8 mouse cellular contexts compared by ENCODE assay signal in genomic region chr10:67002207-67003008, GRCm38 (mm10).
DNase-seq lines count a peak whose midpoint lies in the region; ATAC-seq and TF ChIP-seq lines count a peak whose summit lies in the region.

No protein-coding gene starts in this region.

- ATAC-seq in liver, embryonic 14.5 days (ENCODE audit: insufficient read depth) = peak; percentile 43; the same call in 1 of the 2 replicates
- ATAC-seq in neural tube, embryonic 11.5 days (ENCODE audit: insufficient read depth, low FRiP score, low TSS enrichment) = 0 out of 2 replicates have a peak, but pooled peaks have one; percentile 39

- no peak for TF ChIP-seq CTCF in layer of hippocampus, adult 2 months (conservative IDR thresholded peaks at IDR 0.05)
- no peak for TF ChIP-seq CTCF in kidney, adult 2 months (conservative IDR thresholded peaks at IDR 0.05; ENCODE audit: insufficient read depth, insufficient read length, low read depth, low read length)
- no peak for TF ChIP-seq CTCF in liver, embryonic 14.5 days (IDR thresholded peaks at IDR 0.05; ENCODE audit: low read depth)

- H3K4me1 ChIP-seq in embryonic facial prominence, embryonic 10.5 days = peaks cover 33% of the 10 kb centered on the region
- H3K4me1 ChIP-seq in kidney, adult 2 months (ENCODE audit: control insufficient read depth, insufficient read depth, low read length) = peaks cover 11% of the 10 kb centered on the region
- H3K4me1 ChIP-seq in liver, embryonic 14.5 days (replicated peaks; ENCODE audit: control insufficient read depth in 2 of 2, insufficient read depth in 2 of 2, low read length in 1 of 2) = peaks cover 3 to 12% of the 10 kb centered on the region in 2 experiments; a peak in 3 of 4 replicates
- H3K4me1 ChIP-seq in neural tube, embryonic 11.5 days (ENCODE audit: control insufficient read depth, insufficient read depth, low read length) = peaks cover 17% of the 10 kb centered on the region

- DNase-seq in layer of hippocampus, adult 2 months (ENCODE audit: low spot score in 2 of 2) = peak in 1 of 2 experiments; percentile 12
- no peak for DNase-seq in layer of hippocampus, adult 9-11 months
- DNase-seq in embryonic facial prominence, embryonic 10.5 days (ENCODE audit: low spot score) = peak; percentile 91
- DNase-seq in heart, adult 9 months (ENCODE audit: low spot score in 2 of 2) = peak; percentile 90 to 91
- peak; percentile 91 for DNase-seq in kidney, adult 2 months
- DNase-seq in liver, embryonic 14.5 days (ENCODE audit: low read depth in 3 of 3, low spot score in 3 of 3) = no peak
- peak; percentile 80 for DNase-seq in neural tube, embryonic 11.5 days (ENCODE audit: low spot score)
- peak; percentile 42 for DNase-seq in thymus, postnatal 14 days

- no peak for TF ChIP-seq EP300 in liver, embryonic 14.5 days (IDR thresholded peaks at IDR 0.05; ENCODE audit: low read depth)

- 11% methylated on average over 30 of the region's 30 CpGs for WGBS in embryonic facial prominence, embryonic 10.5 days
- WGBS in kidney, adult 2 months = 18% methylated on average over 29 of the region's 30 CpGs
- 13% methylated on average over 30 of the region's 30 CpGs for WGBS in liver, embryonic 14.5 days (ENCODE audit: insufficient replicate concordance)
- 11% methylated on average over 30 of the region's 30 CpGs for WGBS in neural tube, embryonic 11.5 days

- no peaks in the 10 kb centered on the region for H3K9me3 ChIP-seq in embryonic facial prominence, embryonic 10.5 days
- H3K9me3 ChIP-seq in liver, embryonic 14.5 days (ENCODE audit: control insufficient read depth, low read length) = no peaks in the 10 kb centered on the region
- no peaks in the 10 kb centered on the region for H3K9me3 ChIP-seq in neural tube, embryonic 11.5 days (ENCODE audit: control insufficient read depth, low read length)

- peak overlapping the region; percentile 78 for H3K4me2 ChIP-seq in liver, embryonic 14.5 days (ENCODE audit: low read depth)
- peak overlapping the region; percentile 50 for H3K4me2 ChIP-seq in neural tube, embryonic 11.5 days (ENCODE audit: low read depth)

- H3K9ac ChIP-seq in liver, embryonic 14.5 days (replicated peaks) = no peak overlapping the region
- H3K9ac ChIP-seq in neural tube, embryonic 11.5 days (ENCODE audit: low read length) = peak overlapping the region; percentile 51

- TF ChIP-seq POLR2A in kidney, adult 2 months (IDR thresholded peaks at IDR 0.05; ENCODE audit: low read depth, low read length) = peak; percentile 18

- peak overlapping the region; percentile 84 for H3K27ac ChIP-seq in layer of hippocampus, adult 2 months
- H3K27ac ChIP-seq in embryonic facial prominence, embryonic 10.5 days (replicated peaks) = peak overlapping the region; percentile 89
- peak overlapping the region; percentile 76 for H3K27ac ChIP-seq in kidney, adult 2 months (ENCODE audit: insufficient read depth, low read depth, low read length)
- H3K27ac ChIP-seq in liver, embryonic 14.5 days = no peak overlapping the region
- H3K27ac ChIP-seq in neural tube, embryonic 11.5 days (ENCODE audit: low read depth, low read length) = peak overlapping the region; percentile 91

- peak overlapping the region; percentile 40 for H3K4me3 ChIP-seq in layer of hippocampus, adult 2 months
- peak overlapping the region; percentile 51 for H3K4me3 ChIP-seq in embryonic facial prominence, embryonic 10.5 days
- peak overlapping the region; percentile 35 for H3K4me3 ChIP-seq in kidney, adult 2 months (ENCODE audit: insufficient read depth, low read depth, low read length)
- H3K4me3 ChIP-seq in liver, embryonic 14.5 days (ENCODE audit: insufficient read depth in 1 of 2, low read depth in 2 of 2, low read length in 2 of 2) = peak overlapping the region; percentile 22 to 50; a peak in 3 of 4 replicates
- peak overlapping the region; percentile 25 for H3K4me3 ChIP-seq in neural tube, embryonic 11.5 days (ENCODE audit: low read depth, low read length)

- no peaks in the 10 kb centered on the region for H3K27me3 ChIP-seq in embryonic facial prominence, embryonic 10.5 days (replicated peaks; ENCODE audit: low read depth, poor library complexity, severe bottlenecking)
- no peaks in the 10 kb centered on the region for H3K27me3 ChIP-seq in kidney, adult 2 months (replicated peaks; ENCODE audit: control insufficient read depth, insufficient read depth, low read length)
- no peaks in the 10 kb centered on the region for H3K27me3 ChIP-seq in liver, embryonic 14.5 days (ENCODE audit: control insufficient read depth, insufficient read depth, low read length)
- H3K27me3 ChIP-seq in neural tube, embryonic 11.5 days (ENCODE audit: control insufficient read depth, insufficient read depth, low read length) = no peaks in the 10 kb centered on the region

- no peaks in the 10 kb centered on the region for H3K36me3 ChIP-seq in embryonic facial prominence, embryonic 10.5 days (replicated peaks)
- no peaks in the 10 kb centered on the region for H3K36me3 ChIP-seq in kidney, adult 2 months (ENCODE audit: control insufficient read depth, insufficient read depth, low read length)
- no peaks in the 10 kb centered on the region for H3K36me3 ChIP-seq in liver, embryonic 14.5 days (replicated peaks; ENCODE audit: control insufficient read depth, insufficient read depth, low read depth)
- no peaks in the 10 kb centered on the region for H3K36me3 ChIP-seq in neural tube, embryonic 11.5 days (ENCODE audit: control insufficient read depth, insufficient read depth, low read length)

Comparison
In these comparisons a context has a peak if more than half of its experiments do, and no peak if none do; other contexts are left out.
1. DNase-seq: peak in embryonic facial prominence, embryonic 10.5 days (single experiment), heart, adult 9 months (2 of 2), kidney, adult 2 months (single experiment), neural tube, embryonic 11.5 days (single experiment) and thymus, postnatal 14 days (single experiment); none in layer of hippocampus, adult 9-11 months (single experiment) and liver, embryonic 14.5 days (0 of 3).
2. Peak in every context shown above with its lines, with median percentiles within 50 percentile points of each other: H3K4me3 ChIP-seq.